Mouse (Mus musculus) heart, postnatal 14 days (tissue): ENCODE data around the gene Cyp2g1. TPM values are rescaled to one million over a fixed set of nuclear protein-coding genes. Genes with fewer than 3 reads are reported as not detected.
"Not testable (repeated sequence)": the region's sequence is repeated elsewhere in the genome, so short reads cannot be mapped to it uniquely, and the experiment has no call there.

Experiments
- DNase-seq, 2 experiments: peaks; one replicate each; pipeline ENCODE4 v3.0.0; 2021 to 2022
- intact Hi-C: fragments of 180-260 bp; cut with DNase I; formaldehyde crosslinking; loops from one replicate; pipeline ENCODE4 v1.15.1; 2025
- total RNA-seq, 2 experiments: library from RNA; stranded (reverse); gene quantifications; 2 replicates each; pipeline ENCODE4 v1.2.3; 2021

The Cyp2g1 gene
- total RNA-seq, 2 experiments from 2014 or later: not detected

GRCm38 (mm10) chr7:26843400-26843799, 34.7 kb downstream of the Cyp2g1 start:
- intact Hi-C loops: not testable (repeated sequence)

GRCm38 (mm10) chr7:26850063-26850462, 41.4 kb downstream of the Cyp2g1 start:
- DNase-seq, intact Hi-C loops: not testable (repeated sequence)

More at GRCm38 (mm10) chr7:26843400-26843799, 34.7 kb downstream of the Cyp2g1 start:
- not testable (repeated sequence) for DNase-seq

Other genes starting within 250 kb of the Cyp2g1 start
- gene Vmn1r185, start 190.4 kb upstream of the Cyp2g1 start, total RNA-seq: not detected
- gene Cyp2b23, start 122.5 kb upstream of the Cyp2g1 start, total RNA-seq: not detected
- gene Cyp2b19, start 51.8 kb upstream of the Cyp2g1 start, total RNA-seq: not detected
- gene Cyp2a5, start 26.4 kb downstream of the Cyp2g1 start, total RNA-seq: 1 to 10 TPM in 1 of 2 experiments, under 1 TPM in 1; 0.29 to 5.8 TPM
- not detected for gene Cyp2a22, start 130.5 kb downstream of the Cyp2g1 start, total RNA-seq
- gene Cyp2a12, start 220.2 kb downstream of the Cyp2g1 start, total RNA-seq: under 1 TPM in 1 of 2 experiments, not detected in 1; 0.17 TPM